25 mouse cellular contexts compared by ENCODE assay signal in genomic region chr6:68750451-68750850, GRCm38 (mm10).
DNase-seq lines count a peak whose midpoint lies in the region; ATAC-seq lines count a peak whose summit lies in the region.
"Had no signal": no experiment of that assay in that cellular context is flagged by ENCODE, and none has a peak within 500 bp of the region (broad histone marks: within the 10 kb centered on the region; RNA-seq: fewer than 3 reads in every experiment).

No protein-coding gene starts in this region.

- H3K36me3 ChIP-seq in splenic B cell, adult 2 months (ENCODE audit: control insufficient read depth, insufficient read depth, low read length, poor library complexity, severe bottlenecking): no peaks in the 10 kb centered on the region
- no peaks in the 10 kb centered on the region for H3K36me3 ChIP-seq in midbrain, embryonic 14.5 days (ENCODE audit: control insufficient read depth, insufficient read depth, low read length)
- H3K36me3 ChIP-seq: embryonic facial prominence, embryonic 13.5 days; embryonic facial prominence, embryonic 15.5 days; forebrain, embryonic 10.5 days; forebrain, embryonic 12.5 days; G1E had no signal

- H3K4me2 ChIP-seq in midbrain, embryonic 14.5 days (ENCODE audit: low read length): no peak overlapping the region
- H3K4me2 ChIP-seq: embryonic facial prominence, embryonic 13.5 days; embryonic facial prominence, embryonic 15.5 days; forebrain, embryonic 12.5 days had no signal

- H3K4me1 ChIP-seq in midbrain, embryonic 14.5 days (ENCODE audit: control insufficient read depth, insufficient read depth, low read length): no peaks in the 10 kb centered on the region
- H3K4me1 ChIP-seq: embryonic facial prominence, embryonic 13.5 days; embryonic facial prominence, embryonic 15.5 days; forebrain, embryonic 10.5 days; forebrain, embryonic 12.5 days had no signal

- no peak overlapping the region for H3K9ac ChIP-seq in midbrain, embryonic 14.5 days (replicated peaks; ENCODE audit: low read length)
- H3K9ac ChIP-seq: embryonic facial prominence, embryonic 13.5 days; embryonic facial prominence, embryonic 15.5 days; forebrain, embryonic 12.5 days had no signal

- no peaks in the 10 kb centered on the region for H3K9me3 ChIP-seq in midbrain, embryonic 14.5 days (ENCODE audit: control insufficient read depth, low read length)
- H3K9me3 ChIP-seq: embryonic facial prominence, embryonic 13.5 days; embryonic facial prominence, embryonic 15.5 days; forebrain, embryonic 12.5 days had no signal

- H3K27me3 ChIP-seq in splenic B cell, adult 2 months (ENCODE audit: control insufficient read depth, insufficient read depth, low read length, poor library complexity, severe bottlenecking): no peaks in the 10 kb centered on the region
- no peaks in the 10 kb centered on the region for H3K27me3 ChIP-seq in midbrain, embryonic 14.5 days (ENCODE audit: control insufficient read depth, insufficient read depth, low read length)
- H3K27me3 ChIP-seq: embryonic facial prominence, embryonic 13.5 days; embryonic facial prominence, embryonic 15.5 days; forebrain, embryonic 12.5 days; Patski had no signal

- no peak overlapping the region for H3K27ac ChIP-seq in midbrain, embryonic 14.5 days (replicated peaks; ENCODE audit: low read depth, low read length)
- H3K27ac ChIP-seq: embryonic facial prominence, embryonic 13.5 days; embryonic facial prominence, embryonic 15.5 days; forebrain, embryonic 10.5 days; forebrain, embryonic 12.5 days had no signal

- no peak overlapping the region for H3K4me3 ChIP-seq in midbrain, embryonic 14.5 days (replicated peaks; ENCODE audit: low read depth, low read length)
- H3K4me3 ChIP-seq: embryonic facial prominence, embryonic 13.5 days; embryonic facial prominence, embryonic 15.5 days; erythroblast, embryonic 14.5 days; forebrain, embryonic 10.5 days; forebrain, embryonic 12.5 days had no signal

- 91% methylated on average over 1 of the region's 1 CpGs for WGBS in midbrain, embryonic 14.5 days

- 0 out of 2 replicates have a peak, but pooled peaks have one; percentile 23 for ATAC-seq in neutrophil, adult 5-6 weeks (ENCODE audit: extremely low read depth, insufficient number of reproducible peaks, low FRiP score, poor library complexity, severe bottlenecking)
- no peak for ATAC-seq in midbrain, embryonic 14.5 days (ENCODE audit: low FRiP score, low TSS enrichment)
- ATAC-seq: activated CD4-positive, CD25-positive, alpha-beta regulatory T cell, adult 4 months; forebrain, embryonic 14.5 days; forebrain, embryonic 16.5 days; Patski had no signal

- peak; percentile 19 to 28 for DNase-seq in spleen, postnatal 36 days (ENCODE audit: low spot score in 2 of 2)
- DNase-seq in spleen, postnatal 10 days (ENCODE audit: low spot score in 2 of 2): no peak
- DNase-seq in splenic B cell, adult 2 months (ENCODE audit: low read depth, low spot score): peak; percentile 62
- no peak for DNase-seq in midbrain, embryonic 14.5 days
- DNase-seq in kidney, adult 11 months: no peak
- DNase-seq: adrenal gland, postnatal 10 days; adrenal gland, postnatal 25 days; cerebellum, adult 11 months; cerebellum, adult 18-20 months; cerebellum, adult 8-10 months; cerebellum, adult 9-11 months; cerebellum, postnatal 14 days; cerebellum, postnatal 36 days; embryo, embryonic 11 days had no signal

Comparison
In these comparisons a context has a peak if more than half of its experiments do, and no peak if none do; other contexts are left out.
1. DNase-seq: peak in spleen, postnatal 36 days (2 of 2) and splenic B cell, adult 2 months (single experiment); none in spleen, postnatal 10 days (0 of 2), midbrain, embryonic 14.5 days (single experiment) and kidney, adult 11 months (single experiment).